ENCODE assay signal across 8 mouse cellular contexts in the genomic region with DNA sequence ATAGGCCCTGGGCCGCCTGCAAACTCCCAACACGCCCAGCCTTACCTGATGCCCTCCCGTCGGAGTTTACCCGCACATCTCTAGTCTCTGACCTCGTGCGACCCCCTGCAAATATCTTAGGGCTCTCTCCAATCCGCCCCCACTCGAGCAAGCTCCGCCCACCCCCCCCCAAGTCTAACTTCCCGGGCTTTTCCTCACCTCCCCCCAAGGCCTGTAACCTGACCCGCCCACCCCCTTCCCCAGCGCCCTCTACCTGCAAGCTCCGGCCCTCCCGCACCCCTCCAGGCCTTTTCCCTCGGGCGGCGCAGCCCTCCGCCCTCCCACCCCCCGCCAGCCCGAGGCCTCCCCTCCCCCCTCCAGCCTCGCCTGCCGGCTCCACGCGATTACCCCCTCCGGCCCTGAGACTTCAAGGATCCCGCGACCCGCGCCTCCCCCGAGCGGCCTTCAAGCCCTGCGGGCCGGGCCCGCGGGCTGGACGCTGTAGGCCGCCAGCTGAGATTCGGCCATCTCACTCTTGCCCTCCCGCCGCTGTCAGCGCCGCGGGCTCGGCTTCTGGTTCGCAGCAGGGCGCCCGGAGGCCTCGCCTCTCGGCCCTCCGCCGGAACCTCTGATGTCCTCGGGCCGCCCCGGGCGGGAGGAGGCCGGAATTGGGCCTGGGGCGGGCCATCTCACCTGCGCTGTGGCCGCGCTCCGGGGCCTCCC. TPM values are rescaled to one million over a fixed set of nuclear protein-coding genes. Genes with fewer than 3 reads are reported as not detected.
A peak's percentile ranks its signal among the peaks of the same experiment; 100 is the strongest.
DNase-seq lines count a peak whose midpoint lies in the region; ATAC-seq and TF ChIP-seq lines count a peak whose summit lies in the region.

No protein-coding gene starts in this region.

- TF ChIP-seq EP300 in heart, adult 2 months (IDR thresholded peaks at IDR 0.05; ENCODE audit: insufficient read depth, low read depth, low read length) = no peak

- H3K9me3 ChIP-seq in G1E (replicated peaks) = no peaks in the 10 kb centered on the region
- H3K9me3 ChIP-seq in kidney, embryonic 15.5 days (replicated peaks) = no peaks in the 10 kb centered on the region
- no peaks in the 10 kb centered on the region for H3K9me3 ChIP-seq in midbrain, embryonic 10.5 days (replicated peaks)

- no peaks in the 10 kb centered on the region for H3K27me3 ChIP-seq in heart, adult 2 months (ENCODE audit: control insufficient read depth, insufficient read depth, low read length)
- H3K27me3 ChIP-seq in G1E (ENCODE audit: insufficient read depth, low read length) = no peaks in the 10 kb centered on the region
- no peaks in the 10 kb centered on the region for H3K27me3 ChIP-seq in kidney, embryonic 15.5 days
- H3K27me3 ChIP-seq in midbrain, embryonic 10.5 days (ENCODE audit: low read depth, poor library complexity, severe bottlenecking) = no peaks in the 10 kb centered on the region

- H3K4me2 ChIP-seq in kidney, embryonic 15.5 days = peak overlapping the region; percentile 90

- TF ChIP-seq CTCF in heart, adult 2 months (IDR thresholded peaks at IDR 0.05) = no peak
- no peak for TF ChIP-seq CTCF in G1E (IDR thresholded peaks at IDR 0.05; ENCODE audit: low read depth, low read length)
- no peak for TF ChIP-seq CTCF in embryonic fibroblast, embryonic 13.5 days (IDR thresholded peaks at IDR 0.05; ENCODE audit: borderline replicate concordance, insufficient read depth, low read length)

- peak overlapping the region; percentile 95 for H3K4me3 ChIP-seq in heart, adult 2 months
- peak overlapping the region; percentile 88 for H3K4me3 ChIP-seq in G1E (ENCODE audit: low read depth, low read length)
- peak overlapping the region; percentile 94 for H3K4me3 ChIP-seq in embryonic fibroblast, embryonic 13.5 days (ENCODE audit: insufficient read depth, low read length)
- H3K4me3 ChIP-seq in kidney, embryonic 15.5 days (replicated peaks) = peak overlapping the region; percentile 99
- peak overlapping the region; percentile 100 for H3K4me3 ChIP-seq in midbrain, embryonic 10.5 days

- intact Hi-C loops in heart, adult 2 months (cut with DNase I) = loop anchor here (1.0 to 5.0 kb wide), 2 partner anchors 22 to 95 kb away; no protein-coding TSS in a partner anchor

- peak overlapping the region; percentile 84 for H3K27ac ChIP-seq in heart, adult 2 months
- peak overlapping the region; percentile 84 for H3K27ac ChIP-seq in embryonic fibroblast, embryonic 13.5 days (ENCODE audit: insufficient read depth, low read length)
- H3K27ac ChIP-seq in kidney, embryonic 15.5 days = peak overlapping the region; percentile 95
- peak overlapping the region; percentile 99 for H3K27ac ChIP-seq in midbrain, embryonic 10.5 days (replicated peaks)

- 0 out of 2 replicates have a peak, but pooled peaks have one; percentile 15 for ATAC-seq in G1E (ENCODE audit: extremely low read depth, insufficient number of reproducible peaks, low FRiP score, poor library complexity, severe bottlenecking)
- ATAC-seq in kidney, embryonic 15.5 days (replicated peaks; ENCODE audit: low FRiP score) = peak; percentile 47

- no peaks in the 10 kb centered on the region; the same call in 1 of the 2 replicates for H3K36me3 ChIP-seq in heart, adult 2 months (ENCODE audit: control insufficient read depth, insufficient read depth, low read length)
- H3K36me3 ChIP-seq in G1E (replicated peaks) = peaks cover 57% of the 10 kb centered on the region
- peaks cover 30% of the 10 kb centered on the region for H3K36me3 ChIP-seq in kidney, embryonic 15.5 days
- H3K36me3 ChIP-seq in midbrain, embryonic 10.5 days = peaks cover 53% of the 10 kb centered on the region

- H3K9ac ChIP-seq in heart, adult 2 months (ENCODE audit: low read depth, low read length) = peak overlapping the region; percentile 94
- peak overlapping the region; percentile 99 for H3K9ac ChIP-seq in kidney, embryonic 15.5 days

- H3K4me1 ChIP-seq in heart, adult 2 months (ENCODE audit: control insufficient read depth, insufficient read depth, low read length) = peaks cover 6% of the 10 kb centered on the region
- H3K4me1 ChIP-seq in G1E (ENCODE audit: insufficient read depth, low read depth, low read length) = peaks cover 65% of the 10 kb centered on the region
- peaks cover 11% of the 10 kb centered on the region for H3K4me1 ChIP-seq in embryonic fibroblast, embryonic 13.5 days (ENCODE audit: control insufficient read depth, insufficient read depth, low read length)
- H3K4me1 ChIP-seq in kidney, embryonic 15.5 days = peaks cover 55% of the 10 kb centered on the region
- peaks cover 52% of the 10 kb centered on the region for H3K4me1 ChIP-seq in midbrain, embryonic 10.5 days

- WGBS in heart, adult 2 months = under 1% methylated on average over 61 of the region's 62 CpGs
- WGBS in kidney, embryonic 15.5 days = 0% methylated on average over 56 of the region's 62 CpGs
- under 1% methylated on average over 61 of the region's 62 CpGs for WGBS in midbrain, embryonic 10.5 days

- H3K79me2 ChIP-seq in heart, adult 2 months (replicated peaks; ENCODE audit: control insufficient read depth, insufficient read depth, low read length) = peaks cover 3% of the 10 kb centered on the region

- no peak for DNase-seq in heart, adult 2 months
- DNase-seq in heart, adult 9 months (ENCODE audit: low spot score in 2 of 2) = no peak
- DNase-seq in G1E (ENCODE audit: low spot score) = peak; percentile 73
- peak; percentile 73 for DNase-seq in midbrain, embryonic 10.5 days (ENCODE audit: low spot score)
- peak; percentile 31 to 44 for DNase-seq in thymus, postnatal 10 days (ENCODE audit: low spot score in 2 of 2)
- DNase-seq in right cerebral cortex, postnatal 25 days = no peak

- TF ChIP-seq POLR2A in heart, adult 2 months (IDR thresholded peaks at IDR 0.05; ENCODE audit: insufficient read depth, low read depth, low read length) = no peak
- TF ChIP-seq POLR2A in embryonic fibroblast, embryonic 13.5 days (IDR thresholded peaks at IDR 0.05; ENCODE audit: low read depth, low read length) = no peak

RNA-seq across cellular contexts. Expression of a gene that starts 0.5 kb away (rescaled TPM):
- 10 to 100 TPM; 30.5 to 31.0 TPM for total RNA-seq in heart, adult 2 months (2021)
- polyA plus RNA-seq in heart, adult 2 months (2012; rRNA removed) = 45.3 and 50.5 TPM in 2 replicates
- total RNA-seq in G1E (2014; fragmentation: Nextera tagmentation) (120 and 125 TPM in 2 replicates), G1E (2017) (48.1 and 54.5 TPM in 2 replicates)
- polyA plus RNA-seq in G1E (2012) = 207 and 224 TPM in 2 replicates
- polyA plus RNA-seq in embryonic fibroblast, embryonic 13.5 days (2011; ENCODE audit: insufficient read length, low read depth, missing spikeins) = 47.2 and 54.9 TPM in 2 replicates
- 23.9 and 25.6 TPM in 2 replicates for polyA plus RNA-seq in kidney, embryonic 15.5 days (2015; fragmentation: Nextera tagmentation; extraction: Ambion mirVana)
- polyA plus RNA-seq in midbrain, embryonic 10.5 days (2016; fragmentation: Nextera tagmentation; extraction: Ambion mirVana) = 24.8 and 26.3 TPM in 2 replicates

RNA-seq across cellular contexts. Expression of a gene that starts 1.0 kb away (rescaled TPM):
- total RNA-seq in heart, adult 2 months (2021) = 10 to 100 TPM; 32.0 to 37.4 TPM
- 39.9 and 50.8 TPM in 2 replicates for polyA plus RNA-seq in heart, adult 2 months (2012; rRNA removed)
- 63.3 and 64.9 TPM in 2 replicates for total RNA-seq in G1E (2014; fragmentation: Nextera tagmentation)
- total RNA-seq in G1E (2017) = 68.2 and 96.4 TPM in 2 replicates
- 244 and 260 TPM in 2 replicates for polyA plus RNA-seq in G1E (2012)
- polyA plus RNA-seq in embryonic fibroblast, embryonic 13.5 days (2011; ENCODE audit: insufficient read length, low read depth, missing spikeins) = 80.2 and 86.7 TPM in 2 replicates
- 68.7 and 73.8 TPM in 2 replicates for polyA plus RNA-seq in kidney, embryonic 15.5 days (2015; fragmentation: Nextera tagmentation; extraction: Ambion mirVana)
- 56.4 and 58.1 TPM in 2 replicates for polyA plus RNA-seq in midbrain, embryonic 10.5 days (2016; fragmentation: Nextera tagmentation; extraction: Ambion mirVana)

RNA-seq across cellular contexts. Expression of a gene that starts 14.1 kb away (rescaled TPM):
- 1 to 10 TPM; 3.0 to 3.7 TPM for total RNA-seq in heart, adult 2 months (2021)
- polyA plus RNA-seq in heart, adult 2 months (2012; rRNA removed) = 4.0 and 7.7 TPM in 2 replicates
- total RNA-seq in G1E (2014; fragmentation: Nextera tagmentation) (136 and 138 TPM in 2 replicates), G1E (2017) (81.2 and 95.6 TPM in 2 replicates)
- 550 and 561 TPM in 2 replicates for polyA plus RNA-seq in G1E (2012)
- not detected in 2 replicates for polyA plus RNA-seq in embryonic fibroblast, embryonic 13.5 days (2011; ENCODE audit: insufficient read length, low read depth, missing spikeins)
- 7.6 and 7.8 TPM in 2 replicates for polyA plus RNA-seq in kidney, embryonic 15.5 days (2015; fragmentation: Nextera tagmentation; extraction: Ambion mirVana)
- 4.8 and 5.8 TPM in 2 replicates for polyA plus RNA-seq in midbrain, embryonic 10.5 days (2016; fragmentation: Nextera tagmentation; extraction: Ambion mirVana)

RNA-seq across cellular contexts. Expression of a gene that starts 24.5 kb away (rescaled TPM):
- total RNA-seq in heart, adult 2 months (2021) = 10 to 100 TPM; 11.8 to 13.0 TPM
- polyA plus RNA-seq in heart, adult 2 months (2012; rRNA removed) = 6.8 and 8.1 TPM in 2 replicates
- total RNA-seq in G1E (2014; fragmentation: Nextera tagmentation) = 60.5 and 64.9 TPM in 2 replicates
- 43.1 and 48.5 TPM in 2 replicates for total RNA-seq in G1E (2017)
- polyA plus RNA-seq in G1E (2012) = 112 and 119 TPM in 2 replicates
- 38.2 and 38.6 TPM in 2 replicates for polyA plus RNA-seq in embryonic fibroblast, embryonic 13.5 days (2011; ENCODE audit: insufficient read length, low read depth, missing spikeins)
- polyA plus RNA-seq in kidney, embryonic 15.5 days (2015; fragmentation: Nextera tagmentation; extraction: Ambion mirVana) = 73.4 and 80.3 TPM in 2 replicates
- 63.6 and 78.2 TPM in 2 replicates for polyA plus RNA-seq in midbrain, embryonic 10.5 days (2016; fragmentation: Nextera tagmentation; extraction: Ambion mirVana)

RNA-seq across cellular contexts. Expression of a gene that starts 35.7 kb away (rescaled TPM):
- under 1 TPM in 1 of 2 experiments, not detected in 1; 0.55 TPM for total RNA-seq in heart, adult 2 months (2021)
- polyA plus RNA-seq in heart, adult 2 months (2012; rRNA removed) = 0.70 TPM in 1 of 2 replicates, not detected in the other
- total RNA-seq in G1E (2014; fragmentation: Nextera tagmentation) = 39.9 and 54.3 TPM in 2 replicates
- total RNA-seq in G1E (2017) = 11.0 and 11.3 TPM in 2 replicates
- 35.2 and 42.7 TPM in 2 replicates for polyA plus RNA-seq in G1E (2012)
- polyA plus RNA-seq in embryonic fibroblast, embryonic 13.5 days (2011; ENCODE audit: insufficient read length, low read depth, missing spikeins) = 0.74 TPM in 1 of 2 replicates, not detected in the other
- 1.9 and 2.3 TPM in 2 replicates for polyA plus RNA-seq in kidney, embryonic 15.5 days (2015; fragmentation: Nextera tagmentation; extraction: Ambion mirVana)
- 1.1 and 1.4 TPM in 2 replicates for polyA plus RNA-seq in midbrain, embryonic 10.5 days (2016; fragmentation: Nextera tagmentation; extraction: Ambion mirVana)

Comparison
In these comparisons a context has a peak if more than half of its experiments do, and no peak if none do; other contexts are left out.
1. DNase-seq: peak in G1E (single experiment), midbrain, embryonic 10.5 days (single experiment) and thymus, postnatal 10 days (2 of 2); none in heart, adult 2 months (0 of 2), heart, adult 9 months (0 of 2) and right cerebral cortex, postnatal 25 days (single experiment).
2. RNA of a gene that starts 14.1 kb away (polyA plus RNA-seq): 550 to 561 TPM in G1E; 7.6 to 7.8 TPM in kidney, embryonic 15.5 days, 4.0 to 7.7 TPM in heart, adult 2 months, 4.8 to 5.8 TPM in midbrain, embryonic 10.5 days and not detected in embryonic fibroblast, embryonic 13.5 days; every median in the first group is over 10 times any median in the second.
3. Peak in every context shown above with its lines, with median percentiles within 50 percentile points of each other: H3K27ac ChIP-seq and H3K4me3 ChIP-seq.